Mouse (Mus musculus) cerebellum, postnatal 4 days (tissue): Measurements from ENCODE around the gene Prr29.
"Not testable (repeated sequence)": the region's sequence is repeated elsewhere in the genome, so short reads cannot be mapped to it uniquely, and the experiment has no call there.

ENCODE experiments used
- DNase-seq, 2 experiments: peaks; one replicate each; pipeline ENCODE4 v3.0.0; 2022; ENCODE audit warnings: low spot score in 2 of 2, mixed read lengths in 1 of 2

The Prr29 gene

GRCm38 (mm10) chr11:106354181-106354580 lies 11.1 kb upstream of the Prr29 start:
- DNase-seq = no peak

DNA sequence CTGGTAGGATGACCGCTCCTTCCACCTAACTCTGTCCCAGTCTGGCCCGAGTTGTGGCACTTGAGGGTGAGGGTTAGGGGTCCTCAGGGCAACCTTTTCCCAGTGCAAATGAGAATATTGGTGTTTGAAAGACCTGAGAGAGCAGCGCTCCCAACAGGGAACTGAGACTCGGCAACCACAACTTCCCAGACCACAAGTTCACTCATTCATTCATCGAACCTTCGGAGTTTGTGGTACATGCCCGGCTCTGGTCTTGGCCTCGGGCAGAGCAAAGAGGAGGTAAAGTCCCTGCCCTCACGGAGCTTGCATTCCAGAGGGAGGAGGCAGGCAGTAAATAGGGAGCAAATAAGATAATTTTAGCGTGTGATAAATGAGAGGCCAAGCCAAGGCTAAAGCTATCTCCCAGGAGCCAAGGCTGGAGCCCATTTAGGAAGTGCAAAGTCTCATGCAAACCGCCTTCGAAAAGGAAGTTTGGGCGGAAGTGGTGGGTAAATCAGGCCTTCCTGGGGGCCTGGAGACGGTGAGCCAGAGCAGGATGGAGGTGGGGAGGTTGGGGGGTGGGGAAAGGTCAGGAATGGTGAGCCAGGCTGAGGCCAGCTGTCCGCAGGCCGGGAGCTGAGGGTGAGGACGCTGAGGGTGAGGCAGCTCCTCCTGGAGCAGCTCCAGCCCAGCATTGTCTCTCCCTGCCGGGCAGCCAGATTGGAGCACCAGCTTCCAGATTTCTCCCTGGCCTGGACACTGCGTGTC lies 9.7 kb upstream of the Prr29 start:
- DNase-seq = no peak

GRCm38 (mm10) chr11:106359350-106359749 lies 5.9 kb upstream of the Prr29 start:
- DNase-seq = no peak

DNA sequence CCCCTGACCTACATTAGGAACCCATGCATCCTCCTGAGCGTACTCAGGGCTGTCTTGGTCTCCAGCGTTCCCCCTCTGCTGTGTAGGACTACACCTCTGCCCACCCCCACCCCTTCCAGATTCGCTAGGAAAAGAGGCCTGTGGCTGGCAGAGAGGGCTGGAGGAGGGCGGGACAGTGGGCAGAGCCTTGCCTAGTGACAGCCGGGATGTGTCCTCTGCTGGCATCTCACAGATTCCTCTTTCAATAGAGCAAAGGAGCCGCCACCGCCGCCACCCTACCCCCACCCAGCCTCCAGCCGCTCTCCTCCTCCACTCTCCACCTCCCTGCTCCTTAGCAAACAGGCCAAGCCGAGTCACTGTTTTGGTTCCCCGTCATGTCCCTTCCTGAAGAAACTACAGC lies 560 bp upstream of the Prr29 start:
- DNase-seq = peak in 1 of 2 experiments; percentile 25

GRCm38 (mm10) chr11:106366316-106366715 lies 1.0 kb downstream of the Prr29 start:
- DNase-seq = peak; percentile 72 to 85

GRCm38 (mm10) chr11:106373998-106374397 lies 8.7 kb downstream of the Prr29 start:
- no peak for DNase-seq

GRCm38 (mm10) chr11:106374559-106374958 lies 9.3 kb downstream of the Prr29 start:
- DNase-seq = no peak

DNA sequence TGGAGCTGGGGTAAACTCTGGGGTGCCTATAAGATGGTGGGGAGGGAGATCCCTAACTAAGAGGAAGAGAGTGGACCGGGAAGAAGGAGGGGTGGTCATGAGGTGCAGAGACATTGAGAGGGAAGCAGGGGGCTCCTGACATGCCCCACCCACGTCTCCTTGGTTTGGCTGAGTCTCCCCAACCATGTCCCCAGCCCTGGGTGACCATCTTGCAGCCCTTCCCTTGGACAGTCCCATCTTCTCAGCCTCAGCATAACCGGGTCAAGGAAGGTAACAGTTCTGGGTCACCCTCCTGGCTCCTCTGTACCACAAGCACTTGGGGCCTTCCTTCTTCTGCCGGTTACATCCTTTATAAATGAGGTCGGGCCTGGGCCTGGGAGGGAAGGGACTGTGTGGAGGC lies 9.7 kb downstream of the Prr29 start:
- no peak for DNase-seq

GRCm38 (mm10) chr11:106381011-106381410 lies 15.7 kb downstream of the Prr29 start:
- no peak for DNase-seq

GRCm38 (mm10) chr11:106381883-106382282 lies 16.6 kb downstream of the Prr29 start:
- no peak for DNase-seq

GRCm38 (mm10) chr11:106382424-106382823 lies 17.2 kb downstream of the Prr29 start:
- DNase-seq = no peak

DNA sequence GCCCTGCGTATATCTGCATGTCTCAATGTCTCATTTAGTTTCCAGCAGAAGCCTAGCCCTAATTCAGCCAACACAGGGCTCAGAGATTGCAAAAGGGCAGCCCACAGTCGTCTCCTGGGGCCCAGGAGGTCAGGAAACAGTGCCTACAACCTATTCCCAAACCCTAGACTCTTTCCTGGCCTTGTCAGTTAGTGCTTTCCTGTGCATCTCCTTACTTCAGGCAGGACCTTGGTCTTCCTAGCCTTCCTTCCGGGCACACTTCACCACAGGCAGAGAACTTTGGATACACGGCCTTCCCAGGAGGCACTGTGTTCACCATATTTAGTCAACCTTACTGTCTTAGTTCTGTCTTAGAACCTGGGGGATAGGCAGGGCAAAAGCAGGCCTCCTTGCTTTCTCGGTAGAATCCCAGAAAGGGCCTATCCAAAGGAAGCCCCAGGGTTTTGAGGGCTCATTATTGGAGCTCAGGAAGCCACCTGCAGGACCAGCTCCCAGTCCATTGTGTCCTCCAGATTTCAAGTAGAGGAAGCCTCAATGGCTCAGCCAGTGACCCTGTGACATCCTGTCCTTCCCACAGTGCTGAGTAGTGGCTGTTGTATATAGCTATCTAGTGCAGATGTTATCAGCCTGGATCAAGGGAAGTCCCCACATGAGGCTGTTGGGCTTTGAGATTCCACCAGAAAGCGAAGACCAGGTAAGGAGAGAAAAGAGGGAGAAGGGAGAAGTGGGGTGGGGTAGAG lies 17.9 kb downstream of the Prr29 start:
- no peak for DNase-seq

- no peak for DNase-seq
Observed at GRCm38 (mm10) chr11:106386409-106386808, 21.1 kb downstream of the Prr29 start.

- no peak for DNase-seq
Observed at GRCm38 (mm10) chr11:106387020-106387419, 21.7 kb downstream of the Prr29 start.

DNA sequence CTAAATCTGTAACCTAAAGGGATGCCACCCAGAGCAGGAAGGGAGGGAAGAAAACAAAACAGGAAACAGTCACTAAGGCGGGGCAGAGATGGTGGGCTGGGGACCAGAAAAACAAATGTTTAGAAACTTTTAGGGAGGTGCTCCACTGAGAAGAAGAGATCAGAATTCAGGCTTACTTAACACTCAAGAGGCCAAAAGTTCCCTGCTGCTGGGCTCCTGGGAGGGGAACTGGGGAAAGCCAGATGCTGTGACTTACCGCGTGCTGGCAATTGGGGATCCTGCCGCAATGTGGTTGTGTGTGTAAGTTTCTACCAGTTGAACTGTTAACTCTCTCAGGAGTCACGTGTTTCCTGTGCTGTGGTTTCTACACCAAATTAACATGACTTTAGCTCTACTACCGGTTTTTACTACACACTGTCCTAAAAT lies 22.5 kb downstream of the Prr29 start, which contains the start of gene Icam2:
Icam2 (minus strand) TSS at position 285 of the 426 bp plus-strand sequence.
- DNase-seq = no peak

- DNase-seq = no peak
Observed at GRCm38 (mm10) chr11:106389611-106390010, 24.3 kb downstream of the Prr29 start.

GRCm38 (mm10) chr11:106390757-106391156 lies 25.5 kb downstream of the Prr29 start:
- no peak for DNase-seq

DNA sequence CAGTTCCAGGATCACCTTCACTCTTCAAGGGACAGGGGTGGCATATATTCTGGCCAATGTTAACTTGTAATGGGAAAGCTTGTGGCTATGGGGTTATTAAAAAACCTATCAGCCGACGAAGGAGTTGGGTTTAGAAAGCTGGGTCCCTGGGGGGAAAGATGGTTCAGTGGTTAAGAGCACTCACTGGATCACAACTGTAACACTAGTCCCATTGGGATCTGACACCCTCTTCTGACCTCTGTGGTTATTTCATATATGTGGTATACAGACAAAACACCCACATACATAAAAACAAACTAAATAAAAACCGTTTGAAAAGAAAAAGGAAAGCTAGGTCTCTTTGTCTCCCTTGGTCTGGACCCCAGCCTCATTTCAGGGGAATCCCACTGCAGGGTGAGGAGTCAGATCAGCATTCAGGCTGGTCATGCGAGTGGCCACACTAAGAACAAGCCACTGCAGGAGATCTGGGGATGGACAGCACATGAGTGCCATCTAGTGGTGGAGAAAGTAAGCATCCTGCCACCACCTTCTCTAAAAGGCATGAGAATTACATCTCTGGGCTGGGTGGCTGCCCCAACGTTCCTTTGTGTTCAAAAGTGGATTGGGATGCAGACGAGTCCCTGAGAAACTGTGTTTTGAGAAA lies 26.4 kb downstream of the Prr29 start:
- DNase-seq = peak in 1 of 2 experiments; percentile 71

DNA sequence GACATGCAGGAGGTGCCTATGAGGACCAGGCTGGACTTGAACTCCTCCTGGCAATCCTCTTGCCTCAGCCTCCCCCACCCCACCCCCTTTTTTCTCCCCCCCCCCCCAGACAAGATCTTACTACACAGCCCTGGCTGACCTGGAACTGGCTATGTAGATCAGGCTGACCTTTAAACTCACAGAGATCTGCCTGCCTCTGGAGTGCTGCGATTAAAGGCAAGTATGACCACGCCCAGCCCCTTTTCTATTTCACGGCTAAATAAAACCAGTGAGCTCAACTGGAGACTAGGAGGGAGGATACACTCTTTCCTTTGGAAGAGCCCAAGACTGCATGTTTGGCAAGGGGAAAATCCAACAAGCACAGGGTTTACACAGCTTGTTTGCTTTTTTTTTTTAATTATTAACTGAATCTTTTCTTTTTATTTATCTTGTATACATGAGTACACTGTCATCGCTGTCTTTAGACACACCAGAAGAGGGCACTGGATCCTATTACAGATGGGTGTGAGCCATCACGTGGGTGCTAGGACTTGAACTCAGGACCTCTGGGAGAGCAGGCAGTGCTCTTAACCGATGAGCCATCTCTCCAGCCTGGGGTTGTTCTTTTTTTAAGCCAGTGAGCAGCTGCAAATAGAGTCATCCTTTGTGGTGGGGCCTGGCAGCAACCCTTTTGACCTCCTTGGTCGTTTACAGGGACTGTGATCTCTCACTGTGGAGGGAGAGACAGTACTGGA lies 27.5 kb downstream of the Prr29 start:
- no peak for DNase-seq

- no peak for DNase-seq
Observed at GRCm38 (mm10) chr11:106393331-106393616, 28.0 kb downstream of the Prr29 start.

GRCm38 (mm10) chr11:106394055-106394454 lies 28.8 kb downstream of the Prr29 start:
- not testable (repeated sequence) for DNase-seq

GRCm38 (mm10) chr11:106397656-106398055 lies 32.4 kb downstream of the Prr29 start:
- peak in 1 of 2 experiments; percentile 14 for DNase-seq
